Mouse (Mus musculus): ENCODE measurements around the gene Sh3bp5l. TPM values are rescaled to one million over a fixed set of nuclear protein-coding genes. Genes with fewer than 3 reads are reported as not detected.
"Not testable (repeated sequence)": the region's sequence is repeated elsewhere in the genome, so short reads cannot be mapped to it uniquely, and the experiment has no call there.

The Sh3bp5l gene
- total and polyA plus RNA-seq, 3 experiments = 4.5 to 18.2 (median 18.1) TPM

DNA sequence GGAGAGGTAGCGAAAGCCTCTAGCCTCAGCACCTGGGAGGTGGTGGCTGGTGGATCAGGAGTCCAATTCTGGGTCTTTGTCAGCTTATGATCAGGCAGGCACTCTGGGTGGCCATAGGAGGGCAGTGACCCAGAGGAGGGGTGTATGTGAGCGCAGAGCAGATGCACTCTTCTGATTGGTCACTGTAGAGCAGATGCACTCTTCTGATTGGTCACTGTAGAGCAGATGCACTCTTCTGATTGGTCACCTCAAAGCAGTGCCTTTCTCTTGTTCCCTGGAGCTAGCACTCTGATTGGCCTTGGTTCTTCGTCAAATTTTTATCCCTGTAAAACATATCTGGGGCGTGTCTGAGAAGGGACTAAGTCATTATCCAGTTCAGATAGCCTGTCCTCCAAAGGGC is 37.7 kb upstream of the Sh3bp5l start:
- H3K36me3 ChIP-seq (replicated peaks) = no peaks in the 10 kb centered on the region
- no peak for TF ChIP-seq GATA2 (IDR thresholded peaks at IDR 0.05; ENCODE audit: borderline replicate concordance, low read depth, low read length)
- no peak for TF ChIP-seq TAL1 (conservative IDR thresholded peaks at IDR 0.05; ENCODE audit: low read depth, low read length)
- no peak for TF ChIP-seq CTCF (IDR thresholded peaks at IDR 0.05; ENCODE audit: low read depth, low read length)
- no peak for TF ChIP-seq GATA1 (IDR thresholded peaks at IDR 0.05; ENCODE audit: borderline replicate concordance, low read length)
- TF ChIP-seq POLR2AphosphoS5 (IDR thresholded peaks at IDR 0.05; ENCODE audit: insufficient replicate concordance, low read depth, low read length) = no peak
- no peak for ATAC-seq (ENCODE audit: extremely low read depth, insufficient number of reproducible peaks, low FRiP score, poor library complexity, severe bottlenecking)
- no peak overlapping the region for H3K4me3 ChIP-seq (ENCODE audit: low read depth, low read length)
- H3K4me1 ChIP-seq (ENCODE audit: insufficient read depth, low read depth, low read length) = peaks cover 3% of the 10 kb centered on the region; the same call in 1 of the 2 replicates
- DNase-seq (ENCODE audit: low spot score) = no peak
- H3K27me3 ChIP-seq (ENCODE audit: insufficient read depth, low read length) = peaks cover 29% of the 10 kb centered on the region
- no peaks in the 10 kb centered on the region for H3K9me3 ChIP-seq (replicated peaks)

DNA sequence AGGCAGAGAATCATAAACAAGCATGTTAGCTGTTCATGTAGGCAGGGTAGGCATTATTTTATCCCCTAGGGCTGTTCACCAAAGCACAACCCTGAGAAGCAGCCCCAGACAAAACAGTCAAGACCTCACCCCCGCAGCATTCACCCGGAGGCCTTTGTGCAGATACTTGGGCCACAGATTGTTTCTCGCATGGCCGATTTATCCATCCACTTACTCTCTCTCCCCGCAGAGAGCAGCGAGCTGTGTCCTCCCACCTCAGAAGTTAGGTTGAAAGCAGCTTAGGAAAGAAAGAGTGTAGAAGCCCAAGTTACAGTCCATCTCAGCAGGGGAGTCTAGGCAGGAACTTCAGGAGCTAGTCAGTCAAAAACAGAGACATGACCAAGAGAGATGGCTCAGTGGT is 33.1 kb upstream of the Sh3bp5l start:
- Histone ChIP-seq H3K9me3 (replicated peaks) (no peaks in the 10 kb centered on the region), H3K36me3 (replicated peaks) (no peaks in the 10 kb centered on the region), H3K4me1 (ENCODE audit: insufficient read depth, low read depth, low read length) (peaks cover 11% of the 10 kb centered on the region), H3K4me3 (ENCODE audit: low read depth, low read length) (no peak overlapping the region), H3K27me3 (ENCODE audit: insufficient read depth, low read length) (peaks cover 12% of the 10 kb centered on the region)
- TF ChIP-seq GATA2 (IDR thresholded peaks at IDR 0.05; ENCODE audit: borderline replicate concordance, low read depth, low read length) = no peak
- no peak for TF ChIP-seq POLR2AphosphoS5 (IDR thresholded peaks at IDR 0.05; ENCODE audit: insufficient replicate concordance, low read depth, low read length)
- TF ChIP-seq TAL1 (conservative IDR thresholded peaks at IDR 0.05; ENCODE audit: low read depth, low read length) = no peak
- TF ChIP-seq GATA1 (IDR thresholded peaks at IDR 0.05; ENCODE audit: borderline replicate concordance, low read length) = no peak
- TF ChIP-seq CTCF (IDR thresholded peaks at IDR 0.05; ENCODE audit: low read depth, low read length) = no peak
- no peak for DNase-seq (ENCODE audit: low spot score)
- no peak for ATAC-seq (ENCODE audit: extremely low read depth, insufficient number of reproducible peaks, low FRiP score, poor library complexity, severe bottlenecking)

DNA sequence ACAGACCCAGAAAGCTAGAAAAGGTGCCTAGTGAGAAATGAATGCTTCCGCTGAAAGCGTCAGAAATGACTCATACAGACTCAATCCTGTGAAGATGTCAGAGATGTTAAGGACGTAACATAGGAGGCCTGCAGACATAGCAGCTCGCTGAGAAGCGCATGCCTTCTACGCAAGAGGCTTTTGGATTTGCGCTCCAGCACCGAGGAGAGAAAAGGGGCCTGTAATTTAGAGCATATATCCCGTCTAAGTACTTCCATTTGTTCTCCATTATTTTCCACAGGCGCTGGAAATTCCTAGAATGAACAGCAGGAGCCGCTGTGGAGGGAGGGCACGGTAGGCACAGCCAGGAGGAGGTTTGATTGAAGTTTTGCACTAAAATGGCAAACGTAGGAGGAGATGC is 29.5 kb upstream of the Sh3bp5l start:
- Histone ChIP-seq H3K4me1 (ENCODE audit: insufficient read depth, low read depth, low read length) (peaks cover 21% of the 10 kb centered on the region), H3K27me3 (ENCODE audit: insufficient read depth, low read length) (peaks cover 6% of the 10 kb centered on the region; the same call in 1 of the 2 replicates), H3K36me3 (replicated peaks) (no peaks in the 10 kb centered on the region), H3K4me3 (ENCODE audit: low read depth, low read length) (peak overlapping the region; percentile 57; the same call in 1 of the 2 replicates), H3K9me3 (replicated peaks) (no peaks in the 10 kb centered on the region)
- TF ChIP-seq TAL1 (conservative IDR thresholded peaks at IDR 0.05; ENCODE audit: low read depth, low read length) = no peak
- TF ChIP-seq GATA2 (IDR thresholded peaks at IDR 0.05; ENCODE audit: borderline replicate concordance, low read depth, low read length) = no peak
- no peak for TF ChIP-seq CTCF (IDR thresholded peaks at IDR 0.05; ENCODE audit: low read depth, low read length)
- no peak for TF ChIP-seq GATA1 (IDR thresholded peaks at IDR 0.05; ENCODE audit: borderline replicate concordance, low read length)
- no peak for TF ChIP-seq POLR2AphosphoS5 (IDR thresholded peaks at IDR 0.05; ENCODE audit: insufficient replicate concordance, low read depth, low read length)
- DNase-seq (ENCODE audit: low spot score) (no peak), ATAC-seq (ENCODE audit: extremely low read depth, insufficient number of reproducible peaks, low FRiP score, poor library complexity, severe bottlenecking) (no peak)

- Histone ChIP-seq H3K9me3 (replicated peaks) (no peaks in the 10 kb centered on the region), H3K4me3 (ENCODE audit: low read depth, low read length) (peak overlapping the region; percentile 74), H3K27me3 (ENCODE audit: insufficient read depth, low read length) (peaks cover 6% of the 10 kb centered on the region; the same call in 1 of the 2 replicates), H3K4me1 (ENCODE audit: insufficient read depth, low read depth, low read length) (peaks cover 30% of the 10 kb centered on the region), H3K36me3 (replicated peaks) (no peaks in the 10 kb centered on the region)
- peak; percentile 59 for ATAC-seq (ENCODE audit: extremely low read depth, insufficient number of reproducible peaks, low FRiP score, poor library complexity, severe bottlenecking)
- DNase-seq (ENCODE audit: low spot score) = peak; percentile 58
- TF ChIP-seq TAL1 (conservative IDR thresholded peaks at IDR 0.05; ENCODE audit: low read depth, low read length) = no peak
- 0 out of 2 replicates have a peak, but pooled peaks have one; percentile 18 for TF ChIP-seq CTCF (IDR thresholded peaks at IDR 0.05; ENCODE audit: low read depth, low read length)
Measured at GRCm38 (mm10) chr11:58301837-58302754, 28.4 kb upstream of the Sh3bp5l start.

GRCm38 (mm10) chr11:58302774-58303445 is 27.6 kb upstream of the Sh3bp5l start:
- Histone ChIP-seq H3K4me1 (ENCODE audit: insufficient read depth, low read depth, low read length) (peaks cover 38% of the 10 kb centered on the region), H3K27me3 (ENCODE audit: insufficient read depth, low read length) (peaks cover under 1% of the 10 kb centered on the region; the same call in 1 of the 2 replicates), H3K9me3 (replicated peaks) (no peaks in the 10 kb centered on the region), H3K4me3 (ENCODE audit: low read depth, low read length) (peak overlapping the region; percentile 74), H3K36me3 (replicated peaks) (peaks cover 3% of the 10 kb centered on the region)
- DNase-seq (ENCODE audit: low spot score) = no peak
- TF ChIP-seq CTCF (IDR thresholded peaks at IDR 0.05; ENCODE audit: low read depth, low read length) (no peak), GATA1 (IDR thresholded peaks at IDR 0.05; ENCODE audit: borderline replicate concordance, low read length) (no peak), GATA2 (IDR thresholded peaks at IDR 0.05; ENCODE audit: borderline replicate concordance, low read depth, low read length) (no peak), TAL1 (conservative IDR thresholded peaks at IDR 0.05; ENCODE audit: low read depth, low read length) (no peak)
- ATAC-seq (ENCODE audit: extremely low read depth, insufficient number of reproducible peaks, low FRiP score, poor library complexity, severe bottlenecking) = no peak

- Histone ChIP-seq H3K27me3 (ENCODE audit: insufficient read depth, low read length) (no peaks in the 10 kb centered on the region), H3K4me3 (ENCODE audit: low read depth, low read length) (no peak overlapping the region; the same call in 1 of the 2 replicates), H3K4me1 (ENCODE audit: insufficient read depth, low read depth, low read length) (peaks cover 41% of the 10 kb centered on the region), H3K36me3 (replicated peaks) (peaks cover 10% of the 10 kb centered on the region), H3K9me3 (replicated peaks) (no peaks in the 10 kb centered on the region)
- TF ChIP-seq TAL1 (conservative IDR thresholded peaks at IDR 0.05; ENCODE audit: low read depth, low read length) (no peak), GATA1 (IDR thresholded peaks at IDR 0.05; ENCODE audit: borderline replicate concordance, low read length) (no peak), CTCF (IDR thresholded peaks at IDR 0.05; ENCODE audit: low read depth, low read length) (no peak), GATA2 (IDR thresholded peaks at IDR 0.05; ENCODE audit: borderline replicate concordance, low read depth, low read length) (no peak), POLR2AphosphoS5 (IDR thresholded peaks at IDR 0.05; ENCODE audit: insufficient replicate concordance, low read depth, low read length) (no peak)
- DNase-seq (ENCODE audit: low spot score) (no peak), ATAC-seq (ENCODE audit: extremely low read depth, insufficient number of reproducible peaks, low FRiP score, poor library complexity, severe bottlenecking) (no peak)
Measured at GRCm38 (mm10) chr11:58303594-58303993, 26.9 kb upstream of the Sh3bp5l start.

- H3K4me3 ChIP-seq (ENCODE audit: low read depth, low read length); H3K9me3 ChIP-seq (replicated peaks); DNase-seq (ENCODE audit: low spot score); ATAC-seq (ENCODE audit: extremely low read depth, insufficient number of reproducible peaks, low FRiP score, poor library complexity, severe bottlenecking); H3K27me3 ChIP-seq (ENCODE audit: insufficient read depth, low read length): not testable (repeated sequence)
- Histone ChIP-seq H3K4me1 (ENCODE audit: insufficient read depth, low read depth, low read length) (peaks cover 43% of the 10 kb centered on the region), H3K36me3 (replicated peaks) (peaks cover 27% of the 10 kb centered on the region)
Measured at GRCm38 (mm10) chr11:58305299-58305698, 25.2 kb upstream of the Sh3bp5l start.

Measured in G1E (cell line).